Mouse (Mus musculus): ENCODE data around the gene Olfr681. TPM values are rescaled to one million over a fixed set of nuclear protein-coding genes. Genes with fewer than 3 reads are reported as not detected.
"Not testable (repeated sequence)": the region's sequence is repeated elsewhere in the genome, so short reads cannot be mapped to it uniquely, and the experiment has no call there.

Gene Olfr681
- total RNA-seq (2021) = not detected
- long read RNA-seq, experiment 1 = 0 reads
- long read RNA-seq, experiment 2 = 0 reads

- no peak for DNase-seq
- intact Hi-C loops (cut with DNase I; ENCODE audit: low total_unique reads) = no loop called here
Measured at GRCm38 (mm10) chr7:105116536-105116935, at the start of gene Olfr681. TSS of gene Olfr681 (plus strand) at chr7:105116836.

GRCm38 (mm10) chr7:105080905-105081304 is 35.7 kb upstream of the Olfr681 start, which contains the start of gene Olfr679:
TSS of gene Olfr679 (plus strand) at chr7:105081205.
- intact Hi-C loops (cut with DNase I; ENCODE audit: low total_unique reads) = no loop called here
- no peak for DNase-seq

GRCm38 (mm10) chr7:105092717-105093116 is 23.9 kb upstream of the Olfr681 start, which contains the start of gene Olfr680-ps1:
TSS of gene Olfr680-ps1 (minus strand) at chr7:105092817.
- DNase-seq; intact Hi-C loops (cut with DNase I; ENCODE audit: low total_unique reads): not testable (repeated sequence)

GRCm38 (mm10) chr7:105141275-105141674 is 24.6 kb downstream of the Olfr681 start:
- intact Hi-C loops (cut with DNase I; ENCODE audit: low total_unique reads) = no loop called here
- no peak for DNase-seq

- intact Hi-C loops (cut with DNase I; ENCODE audit: low total_unique reads) = no loop called here
- DNase-seq = no peak
Measured at GRCm38 (mm10) chr7:105146912-105147311, 30.3 kb downstream of the Olfr681 start, which contains the start of gene Olfr683. TSS of gene Olfr683 (minus strand) at chr7:105147012.

GRCm38 (mm10) chr7:105163553-105163952 is 46.9 kb downstream of the Olfr681 start, which contains the start of gene Olfr684:
TSS of gene Olfr684 (minus strand) at chr7:105163653.
- DNase-seq = no peak
- intact Hi-C loops (cut with DNase I; ENCODE audit: low total_unique reads) = no loop called here

DNA sequence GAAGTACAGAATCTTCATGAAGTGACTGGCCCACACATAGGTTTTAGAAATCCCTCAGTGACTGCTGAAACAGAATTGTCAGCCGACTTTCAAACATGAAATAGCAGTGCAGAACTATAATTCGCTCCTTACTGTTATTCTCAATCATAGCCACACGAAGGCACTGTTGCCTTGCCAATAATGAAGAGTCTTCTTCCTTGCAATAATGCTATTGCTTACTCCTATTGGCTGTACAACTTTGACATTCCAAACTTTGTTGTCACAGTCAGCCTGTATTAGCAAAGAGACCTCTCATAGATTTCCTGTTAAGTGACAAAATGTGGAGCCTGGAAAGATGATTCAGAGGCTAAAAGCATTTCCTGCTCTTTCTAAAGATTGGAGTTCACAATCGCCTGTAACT is 54.1 kb downstream of the Olfr681 start:
- no peak for DNase-seq
- intact Hi-C loops (cut with DNase I; ENCODE audit: low total_unique reads) = loop anchor here (10.0 kb wide), 1 partner anchor 344 kb away; no protein-coding TSS in a partner anchor

Other genes starting within 250 kb of the Olfr681 start
- gene Olfr665, start 238.8 kb upstream of the Olfr681 start, total RNA-seq (2021) = not detected
- gene Olfr666, start 220.9 kb upstream of the Olfr681 start, total RNA-seq (2021) = not detected
- not detected for gene Olfr667, start 195.4 kb upstream of the Olfr681 start, total RNA-seq (2021)
- not detected for gene Olfr668, start 188.8 kb upstream of the Olfr681 start, total RNA-seq (2021)
- not detected for gene Olfr669, start 182.6 kb upstream of the Olfr681 start, total RNA-seq (2021)
- gene Olfr670, start 154.2 kb upstream of the Olfr681 start, total RNA-seq (2021) = not detected
- gene Olfr671, start 137.7 kb upstream of the Olfr681 start, total RNA-seq (2021) = not detected
- gene Olfr672, start 114.8 kb upstream of the Olfr681 start, total RNA-seq (2021) = not detected
- gene Olfr675, start 88.4 kb upstream of the Olfr681 start, total RNA-seq (2021) = not detected
- gene Olfr676, start 84.1 kb upstream of the Olfr681 start, total RNA-seq (2021) = not detected
- gene Olfr677, start 65.5 kb upstream of the Olfr681 start, total RNA-seq (2021) = not detected
- gene Olfr678, start 52.4 kb upstream of the Olfr681 start, total RNA-seq (2021) = not detected
- not detected for gene Olfr679, start 35.6 kb upstream of the Olfr681 start, total RNA-seq (2021)
- not detected for gene Olfr680-ps1, start 24.0 kb upstream of the Olfr681 start, total RNA-seq (2021)
- not detected for gene Olfr683, start 30.2 kb downstream of the Olfr681 start, total RNA-seq (2021)
- gene Olfr684, start 46.8 kb downstream of the Olfr681 start, total RNA-seq (2021) = not detected
- gene Olfr685, start 69.2 kb downstream of the Olfr681 start, total RNA-seq (2021) = not detected
- gene Olfr686, start 90.6 kb downstream of the Olfr681 start, total RNA-seq (2021) = not detected
- not detected for gene Olfr688, start 171.3 kb downstream of the Olfr681 start, total RNA-seq (2021)
- gene Olfr689, start 194.3 kb downstream of the Olfr681 start, total RNA-seq (2021) = not detected
- gene Olfr690, start 217.3 kb downstream of the Olfr681 start, total RNA-seq (2021) = not detected
- not detected for gene Olfr691, start 225.4 kb downstream of the Olfr681 start, total RNA-seq (2021)

All from gastrocnemius, postnatal 14 days (tissue).